In the genomic region with DNA sequence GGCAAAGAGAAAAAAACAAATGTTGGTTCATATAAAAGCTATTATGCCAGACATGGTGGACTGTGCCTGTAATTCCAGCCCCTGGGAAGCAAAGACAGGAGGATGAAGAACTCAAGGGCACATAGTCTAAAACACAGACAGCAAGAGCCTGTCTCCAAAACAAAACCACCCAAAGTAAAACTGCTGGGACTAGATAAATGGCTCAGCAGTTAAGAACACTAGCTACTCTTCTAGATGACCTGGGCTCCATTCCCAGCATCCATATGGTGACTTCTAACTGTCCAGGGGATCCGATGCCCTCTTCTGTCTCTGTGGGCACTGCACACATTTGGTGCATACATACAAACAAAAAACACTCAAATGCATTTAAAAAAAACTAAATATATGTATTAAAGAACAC, we compare ENCODE assay signal across 25 mouse cellular contexts. TPM values are rescaled to one million over a fixed set of nuclear protein-coding genes. Genes with fewer than 3 reads are reported as not detected.
DNase-seq lines count a peak whose midpoint lies in the region; ATAC-seq and TF ChIP-seq lines count a peak whose summit lies in the region.
"Had no signal": no experiment of that assay in that cellular context is flagged by ENCODE, and none has a peak within 500 bp of the region (broad histone marks: within the 10 kb centered on the region; RNA-seq: fewer than 3 reads in every experiment).

No protein-coding gene starts in this region.

- H3K4me1 ChIP-seq in heart, embryonic 12.5 days (replicated peaks): peaks cover 40% of the 10 kb centered on the region
- H3K4me1 ChIP-seq in testis, adult 2 months (ENCODE audit: control insufficient read depth, insufficient read depth, low read length): peaks cover under 1% of the 10 kb centered on the region; the same call in 1 of the 2 replicates
- H3K4me1 ChIP-seq in liver, embryonic 15.5 days (replicated peaks): peaks cover 84% of the 10 kb centered on the region

- no peak overlapping the region for H3K4me3 ChIP-seq in heart, embryonic 12.5 days
- no peak overlapping the region for H3K4me3 ChIP-seq in testis, adult 2 months (ENCODE audit: control insufficient read depth, low read depth, low read length)
- H3K4me3 ChIP-seq in liver, embryonic 15.5 days (replicated peaks): no peak overlapping the region
- H3K4me3 ChIP-seq: forebrain, embryonic 10.5 days; forebrain, embryonic 15.5 days; hindbrain, embryonic 15.5 days; kidney, embryonic 15.5 days; limb, embryonic 13.5 days; midbrain, embryonic 12.5 days; myocyte; neural tube, embryonic 12.5 days had no signal

- no peak for ATAC-seq in heart, embryonic 12.5 days (ENCODE audit: insufficient number of reproducible peaks, low FRiP score)
- no peak for ATAC-seq in liver, embryonic 15.5 days (ENCODE audit: insufficient read depth)
- ATAC-seq: activated CD4-positive, CD25-positive, alpha-beta regulatory T cell, adult 4 months; forebrain, embryonic 15.5 days; inflammation-experienced regulatory T-cells, adult 6 months had no signal

- DNase-seq in heart, adult 8-10 months (ENCODE audit: low spot score): no peak
- no peak for DNase-seq in testis, postnatal 14 days (ENCODE audit: low spot score)
- no peak for DNase-seq in kidney, adult 9 months
- DNase-seq: adrenal gland, adult 2 months; adrenal gland, postnatal 36 days; B cell, adult 2 months; kidney, adult 11 months; kidney, postnatal 25 days; lung, adult 2 months; lung, postnatal 10 days; right cerebral cortex, adult 18-20 months; thymus, postnatal 4 days had no signal

- TF ChIP-seq CTCF in testis, adult 2 months (IDR thresholded peaks at IDR 0.05; ENCODE audit: control insufficient read depth, insufficient read depth, insufficient replicate concordance, low read depth, low read length): no peak

- WGBS in heart, embryonic 12.5 days: 95% methylated on average over 1 of the region's 1 CpGs
- WGBS in liver, embryonic 15.5 days (ENCODE audit: insufficient replicate concordance): 83% methylated on average over 1 of the region's 1 CpGs

- TF ChIP-seq POLR2A in testis, adult 2 months (IDR thresholded peaks at IDR 0.05; ENCODE audit: control insufficient read depth, low read depth, low read length): no peak

- peaks cover 10% of the 10 kb centered on the region for H3K36me3 ChIP-seq in heart, embryonic 12.5 days
- H3K36me3 ChIP-seq in testis, adult 2 months (ENCODE audit: control insufficient read depth, insufficient read depth, low read length): no peaks in the 10 kb centered on the region
- peaks cover 14% of the 10 kb centered on the region for H3K36me3 ChIP-seq in liver, embryonic 15.5 days (replicated peaks)
- H3K36me3 ChIP-seq: forebrain, embryonic 15.5 days; hindbrain, embryonic 15.5 days; kidney, embryonic 15.5 days; midbrain, embryonic 12.5 days; neural tube, embryonic 12.5 days had no signal

- H3K9me3 ChIP-seq in heart, embryonic 12.5 days (replicated peaks): no peaks in the 10 kb centered on the region
- H3K9me3 ChIP-seq in liver, embryonic 15.5 days (replicated peaks): no peaks in the 10 kb centered on the region
- H3K9me3 ChIP-seq: forebrain, embryonic 10.5 days; forebrain, embryonic 15.5 days; hindbrain, embryonic 15.5 days; kidney, embryonic 15.5 days; limb, embryonic 13.5 days; midbrain, embryonic 12.5 days; neural tube, embryonic 12.5 days had no signal

- H3K4me2 ChIP-seq in heart, embryonic 12.5 days: no peak overlapping the region
- H3K4me2 ChIP-seq in liver, embryonic 15.5 days: peak overlapping the region; percentile 17
- H3K4me2 ChIP-seq: forebrain, embryonic 15.5 days; hindbrain, embryonic 15.5 days; kidney, embryonic 15.5 days; limb, embryonic 13.5 days; midbrain, embryonic 12.5 days; neural tube, embryonic 12.5 days had no signal

- 0 out of 2 replicates have a peak overlapping the region, but pooled peaks have one; percentile 27 for H3K27ac ChIP-seq in heart, embryonic 12.5 days (ENCODE audit: poor library complexity, severe bottlenecking)
- 0 out of 2 replicates have a peak overlapping the region, but pooled peaks have one; percentile 13 for H3K27ac ChIP-seq in testis, adult 2 months (ENCODE audit: control insufficient read depth, insufficient read depth, low read depth, low read length)
- H3K27ac ChIP-seq in liver, embryonic 15.5 days (replicated peaks): peak overlapping the region; percentile 43
- H3K27ac ChIP-seq: forebrain, embryonic 10.5 days; forebrain, embryonic 15.5 days; hindbrain, embryonic 15.5 days; kidney, embryonic 15.5 days; limb, embryonic 13.5 days; midbrain, embryonic 12.5 days; neural tube, embryonic 12.5 days had no signal

- H3K9ac ChIP-seq in heart, embryonic 12.5 days: no peak overlapping the region
- H3K9ac ChIP-seq in liver, embryonic 15.5 days: no peak overlapping the region
- H3K9ac ChIP-seq: forebrain, embryonic 15.5 days; hindbrain, embryonic 15.5 days; kidney, embryonic 15.5 days; limb, embryonic 13.5 days; midbrain, embryonic 12.5 days; neural tube, embryonic 12.5 days had no signal

- H3K27me3 ChIP-seq in heart, embryonic 12.5 days (replicated peaks): no peaks in the 10 kb centered on the region
- H3K27me3 ChIP-seq in testis, adult 2 months (ENCODE audit: control insufficient read depth, insufficient read depth, low read length): no peaks in the 10 kb centered on the region
- H3K27me3 ChIP-seq in liver, embryonic 15.5 days: no peaks in the 10 kb centered on the region
- H3K27me3 ChIP-seq: forebrain, embryonic 15.5 days; hindbrain, embryonic 15.5 days; kidney, embryonic 15.5 days; limb, embryonic 13.5 days; midbrain, embryonic 12.5 days; neural tube, embryonic 12.5 days had no signal

RNA-seq across cellular contexts. Expression of gene Cltc, which starts 6.4 kb away (rescaled TPM):
- 194 and 206 TPM in 2 replicates for polyA plus RNA-seq in heart, embryonic 12.5 days (2016; fragmentation: Nextera tagmentation; extraction: Ambion mirVana)
- total RNA-seq in heart, adult 8-10 months (2022): 100 to 1,000 TPM; 128 to 169 (median 144) TPM
- 32.3 and 38.1 TPM in 2 replicates for polyA plus RNA-seq in testis, adult 2 months (2012; rRNA removed)
- polyA plus RNA-seq in liver, embryonic 15.5 days (2015; fragmentation: Nextera tagmentation; extraction: Ambion mirVana): 79.4 and 91.3 TPM in 2 replicates

RNA-seq across cellular contexts. Expression of gene Dhx40, which starts 56.5 kb away (rescaled TPM):
- 16.3 and 16.5 TPM in 2 replicates for polyA plus RNA-seq in heart, embryonic 12.5 days (2016; fragmentation: Nextera tagmentation; extraction: Ambion mirVana)
- total RNA-seq in heart, adult 8-10 months (2022): 10 to 100 TPM; 16.0 to 20.9 (median 17.3) TPM
- 24.1 and 30.2 TPM in 2 replicates for polyA plus RNA-seq in testis, adult 2 months (2012; rRNA removed)
- 8.8 and 9.3 TPM in 2 replicates for polyA plus RNA-seq in liver, embryonic 15.5 days (2015; fragmentation: Nextera tagmentation; extraction: Ambion mirVana)
